Mouse (Mus musculus): ENCODE data around the gene Efnb2. TPM values are rescaled to one million over a fixed set of nuclear protein-coding genes. Genes with fewer than 3 reads are reported as not detected.

Efnb2 gene
- 21.0 and 22.8 TPM in 2 replicates for total RNA-seq (2014; rRNA removed)
- 9.6 and 10.7 TPM in 2 replicates for polyA plus RNA-seq (2015; fragmentation: Nextera tagmentation; extraction: Ambion mirVana)

DNA sequence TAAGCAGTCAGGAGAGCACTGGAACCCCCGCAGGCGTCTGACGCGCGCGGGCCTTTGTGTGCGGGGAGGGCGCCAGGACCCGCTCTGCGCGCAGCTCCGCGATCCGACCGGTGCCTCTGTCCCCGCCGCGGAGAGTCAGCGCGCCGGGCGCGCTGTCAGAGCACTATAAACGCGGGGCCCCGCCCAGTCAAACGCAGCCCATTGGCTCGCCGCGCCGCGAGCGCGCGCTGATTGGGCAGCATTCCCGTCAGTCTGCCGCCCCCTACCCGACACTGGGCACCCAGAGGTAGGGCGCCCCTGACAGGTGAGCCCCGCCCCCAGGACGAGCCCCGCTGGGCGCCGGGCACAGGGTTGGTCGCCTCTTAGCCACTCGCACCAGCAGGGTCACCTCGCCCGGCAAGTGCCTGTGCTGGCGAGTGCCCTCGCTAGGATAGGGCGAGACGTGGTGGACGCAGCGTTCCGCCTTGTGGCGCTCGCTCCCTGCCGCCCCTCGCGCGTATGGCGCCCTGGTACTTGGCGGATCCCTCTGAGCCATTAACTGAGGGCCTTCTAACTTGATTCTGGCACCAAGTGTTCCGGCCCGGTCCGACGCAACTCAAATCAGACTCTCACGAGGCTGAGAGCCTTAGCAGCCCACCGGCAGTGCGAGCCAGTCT, at the start of gene Efnb2:
TSS of gene Efnb2 (minus strand) at position 140 of the 656 bp plus-strand sequence.
- 2% methylated on average over 65 of the region's 70 CpGs for WGBS
- peak; percentile 36; the same call in 1 of the 2 replicates for TF ChIP-seq CTCF (IDR thresholded peaks at IDR 0.05; ENCODE audit: low read depth)
- peak; percentile 97 for DNase-seq (ENCODE audit: low spot score)

DNA sequence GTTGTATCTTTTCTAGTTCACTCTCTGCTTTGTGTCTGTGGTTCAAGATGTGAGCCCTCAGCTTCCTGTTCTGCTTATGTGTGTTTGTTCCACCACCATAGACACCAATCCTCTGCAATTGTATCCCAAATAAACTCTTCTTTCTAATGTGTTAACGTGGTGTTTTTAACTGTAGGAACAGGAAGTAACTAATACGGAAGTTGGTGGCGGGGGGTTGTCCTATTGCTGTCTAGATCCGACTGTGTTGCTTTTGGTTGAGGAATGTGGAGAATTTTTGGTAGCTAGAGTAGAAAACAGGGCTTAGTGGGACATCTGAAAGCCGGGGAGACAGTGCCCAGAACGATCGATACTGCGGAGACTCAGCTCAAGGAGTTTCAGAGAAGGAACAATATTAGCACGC, 43.8 kb upstream of the Efnb2 start:
- no peaks in the 10 kb centered on the region for H3K27me3 ChIP-seq (ENCODE audit: insufficient read depth, low read length)
- H3K9ac ChIP-seq (replicated peaks; ENCODE audit: low read length): no peak overlapping the region
- no peak for TF ChIP-seq CTCF (IDR thresholded peaks at IDR 0.05; ENCODE audit: low read depth)
- 74% methylated on average over 9 of the region's 9 CpGs for WGBS
- H3K4me3 ChIP-seq (ENCODE audit: low read length): no peak overlapping the region
- no peak overlapping the region for H3K27ac ChIP-seq
- no peaks in the 10 kb centered on the region for H3K36me3 ChIP-seq (ENCODE audit: insufficient read depth, low read length)
- no peak for DNase-seq (ENCODE audit: low spot score)
- no peaks in the 10 kb centered on the region for H3K9me3 ChIP-seq (ENCODE audit: low read length)
- no peak overlapping the region for H3K4me2 ChIP-seq (ENCODE audit: low read depth, low read length)
- no peak for ATAC-seq
- no peaks in the 10 kb centered on the region for H3K4me1 ChIP-seq (ENCODE audit: insufficient read depth, low read length)

More for the DNA sequence above, at the start of gene Efnb2:
- H3K4me2 ChIP-seq (ENCODE audit: low read depth, low read length): peak within 1 kb of the TSS; percentile 89
- H3K9me3 ChIP-seq (ENCODE audit: low read length): no peaks in the 10 kb centered on the region
- no peaks in the 10 kb centered on the region for H3K36me3 ChIP-seq (ENCODE audit: insufficient read depth, low read length)
- H3K4me3 ChIP-seq (ENCODE audit: low read length): peak within 1 kb of the TSS; percentile 89
- peak within 1 kb of the TSS; percentile 77 for H3K27ac ChIP-seq
- H3K4me1 ChIP-seq (ENCODE audit: insufficient read depth, low read length): 0 out of 2 replicates have a peak, but pooled peaks cover 3% of the 10 kb centered on the region
- peak within 1 kb of the TSS; percentile 81 for H3K9ac ChIP-seq (replicated peaks; ENCODE audit: low read length)
- H3K27me3 ChIP-seq (ENCODE audit: insufficient read depth, low read length): no peaks in the 10 kb centered on the region
- peak; percentile 95 for ATAC-seq

DNA sequence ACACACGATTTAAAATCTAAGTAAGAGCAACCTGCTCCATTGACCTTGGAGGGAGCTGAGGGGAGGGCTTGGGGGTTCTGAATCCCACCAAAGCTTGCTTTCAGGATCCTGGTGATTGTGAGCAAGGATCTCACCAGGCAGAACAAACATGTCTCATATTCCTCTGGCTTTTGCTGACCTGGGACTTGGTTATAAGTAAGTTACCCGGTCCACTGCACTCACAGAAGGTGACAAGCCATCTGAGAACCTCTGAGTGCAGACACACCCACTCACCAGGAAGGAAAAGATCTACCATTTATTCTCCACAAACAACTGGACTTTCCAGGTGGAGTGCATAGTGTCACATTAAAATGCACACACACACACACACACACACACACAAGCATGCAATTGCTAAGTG, 42.6 kb upstream of the Efnb2 start:
- Histone ChIP-seq H3K4me3 (ENCODE audit: low read length) (no peak overlapping the region), H3K27me3 (ENCODE audit: insufficient read depth, low read length) (no peaks in the 10 kb centered on the region), H3K4me2 (ENCODE audit: low read depth, low read length) (no peak overlapping the region), H3K36me3 (ENCODE audit: insufficient read depth, low read length) (no peaks in the 10 kb centered on the region), H3K9ac (replicated peaks; ENCODE audit: low read length) (no peak overlapping the region), H3K27ac (no peak overlapping the region), H3K4me1 (ENCODE audit: insufficient read depth, low read length) (no peaks in the 10 kb centered on the region), H3K9me3 (ENCODE audit: low read length) (no peaks in the 10 kb centered on the region)
- DNase-seq (ENCODE audit: low spot score) (no peak), ATAC-seq (no peak)
- TF ChIP-seq CTCF (IDR thresholded peaks at IDR 0.05; ENCODE audit: low read depth): no peak
- WGBS: 83% methylated on average over 2 of the region's 2 CpGs

DNA sequence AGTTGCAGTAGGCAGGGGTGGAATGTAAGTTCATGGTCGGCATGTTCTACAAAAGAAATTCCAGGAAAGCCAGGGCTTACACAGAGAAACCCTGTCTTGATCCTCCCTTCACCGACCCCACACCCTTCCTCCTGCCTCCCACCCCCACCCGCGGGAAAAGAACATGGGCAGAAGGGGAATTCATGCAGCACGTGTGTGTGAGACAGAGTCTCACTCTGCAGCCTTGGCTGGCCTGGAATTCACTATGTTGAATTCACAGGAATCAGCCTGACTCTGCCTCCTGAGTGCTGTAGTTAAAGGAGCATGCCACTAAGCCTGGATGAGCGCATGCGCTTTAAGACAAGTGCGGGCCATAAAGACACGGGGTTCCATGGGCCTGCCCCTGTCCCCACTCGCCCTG, 39.8 kb upstream of the Efnb2 start:
- Histone ChIP-seq H3K4me2 (ENCODE audit: low read depth, low read length) (no peak overlapping the region), H3K4me3 (ENCODE audit: low read length) (no peak overlapping the region), H3K9me3 (ENCODE audit: low read length) (no peaks in the 10 kb centered on the region), H3K27me3 (ENCODE audit: insufficient read depth, low read length) (no peaks in the 10 kb centered on the region), H3K9ac (replicated peaks; ENCODE audit: low read length) (no peak overlapping the region), H3K4me1 (ENCODE audit: insufficient read depth, low read length) (no peaks in the 10 kb centered on the region), H3K36me3 (ENCODE audit: insufficient read depth, low read length) (no peaks in the 10 kb centered on the region), H3K27ac (no peak overlapping the region)
- TF ChIP-seq CTCF (IDR thresholded peaks at IDR 0.05; ENCODE audit: low read depth): no peak
- DNase-seq (ENCODE audit: low spot score): no peak
- 89% methylated on average over 10 of the region's 10 CpGs for WGBS
- ATAC-seq: no peak

DNA sequence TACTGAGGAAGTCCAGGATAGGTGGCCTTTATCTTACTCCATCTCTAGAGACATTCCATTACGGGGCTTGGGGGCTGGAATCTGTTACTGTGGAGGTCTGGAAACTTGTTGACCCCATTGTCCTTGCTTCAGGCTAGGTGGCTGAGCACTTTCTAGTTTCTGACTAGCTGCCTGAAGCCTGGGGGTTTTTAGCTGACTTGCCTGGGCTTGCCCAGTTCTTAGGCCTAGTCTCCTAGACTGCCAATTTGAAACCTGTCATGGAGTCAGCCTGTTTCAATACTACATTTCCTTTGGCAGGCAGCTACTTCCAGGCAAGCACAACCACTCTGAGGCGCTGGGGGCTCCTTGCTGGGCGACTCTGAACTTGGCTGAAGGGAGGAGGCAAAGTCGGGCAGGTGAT, 39.2 kb upstream of the Efnb2 start:
- no peak for TF ChIP-seq CTCF (IDR thresholded peaks at IDR 0.05; ENCODE audit: low read depth)
- ATAC-seq: no peak
- H3K27me3 ChIP-seq (ENCODE audit: insufficient read depth, low read length): no peaks in the 10 kb centered on the region

DNA sequence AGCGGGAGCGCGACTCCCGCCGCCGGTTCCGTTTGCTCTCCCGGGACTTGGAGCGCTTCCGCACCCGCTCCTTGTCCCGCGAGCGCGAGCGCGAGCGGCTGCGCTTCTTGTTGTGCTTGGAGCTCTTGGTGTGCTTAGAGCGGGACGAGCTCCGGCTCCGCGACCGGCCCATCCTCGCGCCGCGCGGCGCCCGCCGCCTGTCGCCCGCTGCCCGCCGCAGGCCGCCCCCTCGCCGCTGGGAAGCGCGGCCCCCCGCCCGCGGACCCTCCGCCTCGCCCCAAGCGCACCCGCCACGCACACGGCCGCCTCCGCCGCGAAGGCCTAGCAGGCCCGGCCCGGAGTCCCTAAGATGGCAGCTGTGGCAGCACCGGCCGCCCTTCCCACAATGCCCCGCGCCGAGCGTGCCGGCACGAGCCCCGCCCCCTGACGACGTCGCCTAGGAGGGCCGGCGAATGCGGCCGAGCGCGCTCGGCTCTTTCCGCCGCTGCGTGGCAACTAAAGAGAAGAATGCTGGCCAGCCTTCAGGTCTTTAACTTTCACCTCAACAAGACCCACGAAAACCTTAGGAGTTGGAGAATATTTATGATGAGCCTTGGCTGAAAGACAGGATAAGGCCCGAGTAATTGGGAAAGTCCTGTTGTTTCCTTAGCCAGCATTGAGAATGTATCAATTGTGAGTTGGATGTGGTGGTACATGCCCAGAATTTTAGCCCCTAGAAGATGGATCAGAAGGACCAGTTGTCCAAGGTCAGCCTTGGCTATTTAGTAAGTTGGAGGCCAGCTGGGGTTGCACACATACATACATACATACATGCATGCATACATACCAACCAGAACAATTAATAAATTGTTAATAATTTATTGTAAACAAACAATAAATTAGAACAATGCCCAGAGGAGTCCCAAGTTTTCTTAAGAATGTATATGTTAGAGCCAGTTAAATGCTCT, 29.4 kb upstream of the Efnb2 start, which contains the start of gene Arglu1:
TSS of gene Arglu1 (minus strand) at position 376 of the 947 bp plus-strand sequence.
- Histone ChIP-seq H3K27ac (peak within 1 kb of the TSS; percentile 98), H3K9me3 (ENCODE audit: low read length) (no peaks in the 10 kb centered on the region), H3K27me3 (ENCODE audit: insufficient read depth, low read length) (no peaks in the 10 kb centered on the region), H3K4me1 (ENCODE audit: insufficient read depth, low read length) (peaks cover 19% of the 10 kb centered on the region), H3K36me3 (ENCODE audit: insufficient read depth, low read length) (no peaks in the 10 kb centered on the region), H3K9ac (replicated peaks; ENCODE audit: low read length) (peak within 1 kb of the TSS; percentile 100), H3K4me3 (ENCODE audit: low read length) (peak within 1 kb of the TSS; percentile 94), H3K4me2 (ENCODE audit: low read depth, low read length) (peak within 1 kb of the TSS; percentile 92)
- DNase-seq (ENCODE audit: low spot score): peak; percentile 98
- 2% methylated on average over 62 of the region's 81 CpGs for WGBS
- no peak for TF ChIP-seq CTCF (IDR thresholded peaks at IDR 0.05; ENCODE audit: low read depth)
- ATAC-seq: peak; percentile 98

More for the DNA sequence above, 39.2 kb upstream of the Efnb2 start:
- Histone ChIP-seq H3K27ac (no peak overlapping the region), H3K4me1 (ENCODE audit: insufficient read depth, low read length) (no peaks in the 10 kb centered on the region), H3K9me3 (ENCODE audit: low read length) (no peaks in the 10 kb centered on the region), H3K36me3 (ENCODE audit: insufficient read depth, low read length) (no peaks in the 10 kb centered on the region), H3K4me2 (ENCODE audit: low read depth, low read length) (no peak overlapping the region), H3K4me3 (ENCODE audit: low read length) (no peak overlapping the region), H3K9ac (replicated peaks; ENCODE audit: low read length) (no peak overlapping the region)
- 83% methylated on average over 4 of the region's 4 CpGs for WGBS
- DNase-seq (ENCODE audit: low spot score): no peak

Data from hindbrain, postnatal 0 days (tissue).